Mouse (Mus musculus) midbrain, embryonic 15.5 days (tissue): ENCODE measurements around the gene Itpka. TPM values are rescaled to one million over a fixed set of nuclear protein-coding genes. Genes with fewer than 3 reads are reported as not detected.
A peak's percentile ranks its signal among the peaks of the same experiment; 100 is the strongest.

Source experiments
- ATAC-seq: fragments of 200-750 bp; cut with Nextera tagmentation; replicated peaks from 2 replicates; pipeline ENCODE4 v1.8.0; 2017; ENCODE audit warnings: moderate TSS enrichment
- H3K27ac ChIP-seq: fragments of 300-500 bp; sonication (generic); 2 replicates; pipeline ENCODE4 v1.5.1; 2015; ENCODE audit warnings: mild to moderate bottlenecking, inconsistent platforms
- H3K27me3 ChIP-seq: fragments of 300-500 bp; sonication (generic); replicated peaks from 2 replicates; pipeline ENCODE4 v1.6.1; 2015; ENCODE audit warnings: inconsistent platforms
- H3K36me3 ChIP-seq: fragments of 300-500 bp; sonication (generic); replicated peaks from 2 replicates; pipeline ENCODE4 v1.6.1; 2015; ENCODE audit warnings: inconsistent platforms
- H3K4me1 ChIP-seq: fragments of 300-500 bp; sonication (generic); 2 replicates; pipeline ENCODE4 v1.6.1; 2015; ENCODE audit warnings: inconsistent platforms
- H3K4me2 ChIP-seq: fragments of 300-500 bp; sonication (generic); 2 replicates; pipeline ENCODE4 v1.6.1; 2015; ENCODE audit warnings: inconsistent platforms, mild to moderate bottlenecking, moderate library complexity
- H3K4me3 ChIP-seq: fragments of 300-500 bp; sonication (generic); 2 replicates; pipeline ENCODE4 v1.5.1; 2015; ENCODE audit warnings: mild to moderate bottlenecking, inconsistent platforms
- H3K9ac ChIP-seq: fragments of 300-500 bp; sonication (generic); 2 replicates; pipeline ENCODE4 v1.6.1; 2015; ENCODE audit warnings: mild to moderate bottlenecking, inconsistent platforms
- H3K9me3 ChIP-seq: fragments of 300-500 bp; sonication (generic); 2 replicates; pipeline ENCODE4 v1.6.1; 2016; ENCODE audit warnings: inconsistent platforms
- WGBS: fragments of 180-500 bp; shearing (Covaris S2); methylation state at CpG from one replicate; pipeline ENCODE4 v1.1.7; 2015; ENCODE audit warnings: mixed read lengths; 5-methylcytosine and 5-hydroxymethylcytosine counted together
- polyA plus RNA-seq: library from polyadenylated mRNA; unstranded; fragments of >200 nt; fragmentation: Nextera tagmentation; extraction: Ambion mirVana; gene quantifications from 2 replicates; pipeline ENCODE4 v1.2.1, GENCODE M21; 2015

The Itpka gene
- polyA plus RNA-seq, 1 experiment from 2014 or later = 0.18 TPM

DNA sequence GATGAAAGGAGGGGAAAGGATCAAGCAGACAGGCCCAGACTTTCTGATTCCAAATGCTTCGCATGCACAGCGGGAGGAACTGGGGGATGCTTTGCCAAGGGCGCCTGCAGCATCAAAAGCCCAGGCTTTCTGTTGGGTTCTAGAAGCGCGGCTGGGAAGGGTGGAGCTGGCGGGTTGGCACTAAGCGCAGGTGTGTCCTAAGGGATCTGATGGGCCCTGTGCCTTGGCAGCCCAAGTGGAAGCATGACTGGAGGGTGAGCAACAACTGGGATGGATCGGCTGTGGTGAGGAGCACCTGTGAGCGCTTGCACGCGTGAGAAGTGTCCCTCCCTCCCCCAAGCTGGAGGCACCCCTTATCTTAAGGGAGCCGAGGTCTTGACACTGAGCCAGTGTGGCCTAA, 5.0 kb upstream of the Itpka start:
- H3K4me2 ChIP-seq = no peak overlapping the region
- 32% methylated on average over 12 of the region's 12 CpGs for WGBS
- no peak overlapping the region for H3K27ac ChIP-seq
- peaks cover 23% of the 10 kb centered on the region for H3K27me3 ChIP-seq
- no peaks in the 10 kb centered on the region for H3K9me3 ChIP-seq
- peaks cover 25% of the 10 kb centered on the region for H3K36me3 ChIP-seq
- peaks cover 8% of the 10 kb centered on the region for H3K4me1 ChIP-seq
- no peak overlapping the region for H3K4me3 ChIP-seq
- ATAC-seq = no peak
- no peak overlapping the region for H3K9ac ChIP-seq

DNA sequence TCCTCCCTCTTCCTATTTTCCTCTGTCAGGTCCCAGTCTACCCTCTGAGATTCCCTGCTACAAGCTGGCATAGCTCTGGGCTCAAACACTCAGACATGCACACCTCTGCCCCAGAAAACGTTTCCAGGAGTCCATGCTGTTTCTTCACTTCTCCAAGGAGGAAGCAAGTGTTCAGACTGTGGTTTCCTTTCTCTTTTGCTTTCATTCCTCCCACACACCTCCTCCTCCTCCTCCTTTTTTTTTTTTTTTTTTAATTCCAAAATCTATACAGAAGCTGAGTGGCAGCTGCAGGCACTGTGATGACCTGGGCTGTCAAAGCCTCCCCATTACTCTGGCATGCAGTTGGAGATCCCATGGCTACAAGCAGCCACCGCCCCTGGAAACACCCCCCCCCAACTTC, 1.6 kb upstream of the Itpka start:
- peaks cover 34% of the 10 kb centered on the region for H3K4me1 ChIP-seq
- no peak overlapping the region for H3K4me3 ChIP-seq
- WGBS = 20% methylated on average over 2 of the region's 2 CpGs
- peaks cover 57% of the 10 kb centered on the region for H3K27me3 ChIP-seq
- no peak overlapping the region for H3K27ac ChIP-seq
- H3K9ac ChIP-seq = no peak overlapping the region
- H3K9me3 ChIP-seq = no peaks in the 10 kb centered on the region
- H3K4me2 ChIP-seq = no peak overlapping the region
- no peak for ATAC-seq
- H3K36me3 ChIP-seq = 0 out of 2 replicates have a peak, but pooled peaks cover 2% of the 10 kb centered on the region

DNA sequence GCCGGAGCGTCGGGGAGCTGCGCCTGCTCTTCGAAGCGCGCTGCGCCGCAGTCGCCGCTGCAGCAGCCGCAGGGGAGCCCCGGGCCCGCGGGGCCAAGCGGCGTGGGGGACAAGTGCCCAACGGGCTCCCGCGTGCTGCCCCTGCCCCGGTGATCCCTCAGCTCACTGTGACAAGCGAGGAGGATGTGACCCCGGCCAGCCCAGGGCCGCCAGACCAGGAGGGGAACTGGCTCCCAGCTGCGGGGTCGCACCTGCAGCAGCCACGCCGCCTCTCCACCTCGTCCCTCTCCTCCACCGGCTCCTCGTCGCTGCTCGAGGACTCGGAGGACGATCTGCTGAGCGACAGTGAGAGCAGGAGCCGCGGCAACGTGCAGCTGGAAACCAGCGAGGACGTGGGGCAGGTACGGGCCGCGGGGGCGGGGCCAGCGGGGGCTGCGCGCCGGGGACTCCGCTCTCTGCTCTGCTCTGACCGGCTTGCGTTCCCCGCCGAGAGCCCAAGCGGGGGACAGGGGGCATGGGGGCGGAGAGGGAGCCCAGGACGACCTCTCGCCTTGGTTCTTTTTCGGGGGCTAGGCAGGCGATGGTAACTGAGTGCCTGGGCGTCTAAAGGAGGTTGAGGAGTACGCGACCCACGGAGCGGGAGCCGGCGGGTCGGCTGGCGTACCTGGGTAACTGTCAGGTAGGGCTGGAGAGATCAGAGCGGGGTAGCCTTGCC, 481 bp downstream of the Itpka start:
- Histone ChIP-seq H3K9ac (peak overlapping the region; percentile 32; the same call in 1 of the 2 replicates), H3K27me3 (peaks cover 55% of the 10 kb centered on the region), H3K9me3 (no peaks in the 10 kb centered on the region), H3K4me3 (peak overlapping the region; percentile 48), H3K27ac (no peak overlapping the region), H3K4me2 (peak overlapping the region; percentile 86), H3K4me1 (peaks cover 34% of the 10 kb centered on the region), H3K36me3 (no peaks in the 10 kb centered on the region)
- peak; percentile 48 for ATAC-seq
- under 1% methylated on average over 69 of the region's 70 CpGs for WGBS

DNA sequence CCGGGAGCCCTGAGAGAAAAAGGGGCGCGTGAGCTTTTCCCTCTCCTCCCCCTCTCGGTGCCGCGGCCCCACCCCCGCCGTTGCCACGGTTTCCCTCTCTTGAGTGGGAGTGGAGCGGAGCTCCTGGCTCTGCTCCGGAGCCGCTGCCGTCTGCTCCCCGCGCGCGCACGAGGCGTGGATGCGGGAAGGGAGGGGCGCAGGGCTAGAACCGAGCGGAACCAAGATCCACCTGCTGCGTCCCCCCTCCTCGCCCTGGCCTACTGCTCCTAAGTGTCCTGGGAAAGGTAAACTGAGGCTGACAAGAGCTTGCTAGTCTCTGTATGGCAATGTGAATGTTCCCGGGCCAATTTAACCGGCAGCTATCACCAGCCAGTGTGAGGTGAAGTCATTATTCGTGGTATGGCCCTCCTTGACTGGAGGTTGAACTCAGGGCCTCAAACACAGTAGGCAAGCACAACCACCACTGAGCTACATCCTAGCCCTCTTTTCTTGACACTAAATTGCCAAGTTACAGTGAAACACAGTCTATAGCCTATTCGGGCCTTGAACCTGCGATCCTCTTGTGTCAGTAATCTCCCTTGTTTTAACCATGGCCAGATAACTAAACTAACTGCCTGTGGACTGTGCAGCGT, 1.2 kb downstream of the Itpka start:
- ATAC-seq = 0 out of 2 replicates have a peak, but pooled peaks have one; percentile 18
- H3K27ac ChIP-seq = no peak overlapping the region
- no peaks in the 10 kb centered on the region for H3K36me3 ChIP-seq
- no peak overlapping the region; the same call in 1 of the 2 replicates for H3K9ac ChIP-seq
- H3K9me3 ChIP-seq = no peaks in the 10 kb centered on the region
- H3K4me1 ChIP-seq = peaks cover 34% of the 10 kb centered on the region
- H3K27me3 ChIP-seq = peaks cover 57% of the 10 kb centered on the region
- H3K4me2 ChIP-seq = peak overlapping the region; percentile 86
- WGBS = 7% methylated on average over 26 of the region's 31 CpGs
- peak overlapping the region; percentile 48 for H3K4me3 ChIP-seq

DNA sequence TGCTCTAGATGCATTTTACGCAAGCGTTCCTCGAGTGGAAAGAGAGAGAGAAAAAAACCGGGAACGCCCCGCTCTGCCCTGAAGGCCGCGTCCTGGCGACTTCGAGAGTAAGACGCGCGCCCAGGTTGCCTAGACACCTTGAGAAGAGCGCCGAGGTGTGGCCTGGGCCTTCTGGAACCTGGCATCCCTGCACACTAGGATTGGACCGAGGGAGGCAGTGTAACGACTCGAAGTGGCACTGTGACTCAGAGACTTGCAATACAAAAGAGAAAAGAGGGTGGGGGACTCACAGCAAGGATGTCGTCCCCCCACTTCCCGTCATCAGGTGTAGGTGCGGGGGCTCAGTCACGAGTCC, 1.6 kb downstream of the Itpka start:
- peaks cover 57% of the 10 kb centered on the region for H3K27me3 ChIP-seq
- no peak overlapping the region for H3K27ac ChIP-seq
- H3K9ac ChIP-seq = no peak overlapping the region
- H3K36me3 ChIP-seq = no peaks in the 10 kb centered on the region
- WGBS = 3% methylated on average over 22 of the region's 22 CpGs
- ATAC-seq = no peak
- peak overlapping the region; percentile 48; the same call in 1 of the 2 replicates for H3K4me3 ChIP-seq
- peaks cover 34% of the 10 kb centered on the region for H3K4me1 ChIP-seq
- no peaks in the 10 kb centered on the region for H3K9me3 ChIP-seq
- peak overlapping the region; percentile 33 for H3K4me2 ChIP-seq

DNA sequence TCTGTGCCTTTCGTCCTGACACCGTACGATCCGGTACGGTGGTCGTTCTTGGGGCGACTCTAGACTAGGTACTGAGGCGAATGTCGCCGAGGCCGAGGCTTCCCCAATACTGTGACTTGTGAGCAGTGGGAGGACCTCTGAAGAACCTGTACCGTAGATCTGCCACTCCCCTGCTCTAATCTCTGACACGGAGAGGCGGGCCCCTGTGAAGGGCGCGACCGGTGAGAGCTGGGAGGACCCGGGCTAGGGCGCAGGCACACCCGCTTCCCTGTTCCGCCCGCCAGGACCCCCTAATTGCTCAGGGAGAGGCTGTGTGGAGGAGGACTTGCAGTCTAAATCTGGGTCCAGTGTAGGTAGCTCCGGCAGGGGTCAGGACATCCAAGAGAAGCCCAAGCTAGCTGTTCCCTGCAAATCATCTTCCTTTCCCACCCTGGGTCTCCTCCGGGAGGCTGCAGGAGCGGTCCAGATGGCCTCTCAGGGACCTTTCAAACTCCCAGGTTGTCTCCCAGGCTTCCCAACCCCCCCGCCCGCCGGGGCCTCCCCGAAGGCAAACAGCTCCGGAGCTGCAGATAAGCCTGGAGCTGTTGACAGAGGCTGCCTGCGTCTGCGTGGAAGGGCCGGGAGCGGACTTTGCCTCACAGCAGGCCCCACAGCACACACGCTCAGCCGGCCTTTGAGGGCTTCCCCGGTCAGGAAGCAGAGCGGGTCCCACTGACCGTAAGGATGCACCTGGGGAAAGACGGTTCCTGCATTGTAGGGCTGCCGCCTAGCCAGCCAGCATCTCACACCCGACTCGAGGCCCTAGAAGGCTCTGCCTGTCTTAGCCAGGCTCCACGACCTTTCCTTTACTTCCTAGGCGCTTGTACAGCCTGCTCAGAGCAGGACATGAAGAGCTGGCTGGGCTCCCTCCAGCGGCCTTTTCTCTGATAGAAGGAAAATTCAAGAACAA, 2.3 kb downstream of the Itpka start:
- no peak overlapping the region for H3K27ac ChIP-seq
- peaks cover 60% of the 10 kb centered on the region for H3K27me3 ChIP-seq
- WGBS = 3% methylated on average over 46 of the region's 46 CpGs
- no peak for ATAC-seq
- H3K9me3 ChIP-seq = no peaks in the 10 kb centered on the region
- peaks cover 34% of the 10 kb centered on the region for H3K4me1 ChIP-seq
- H3K4me3 ChIP-seq = 0 out of 2 replicates have a peak overlapping the region, but pooled peaks have one; percentile 9
- H3K9ac ChIP-seq = no peak overlapping the region; the same call in 1 of the 2 replicates
- H3K36me3 ChIP-seq = no peaks in the 10 kb centered on the region
- peak overlapping the region; percentile 33 for H3K4me2 ChIP-seq

DNA sequence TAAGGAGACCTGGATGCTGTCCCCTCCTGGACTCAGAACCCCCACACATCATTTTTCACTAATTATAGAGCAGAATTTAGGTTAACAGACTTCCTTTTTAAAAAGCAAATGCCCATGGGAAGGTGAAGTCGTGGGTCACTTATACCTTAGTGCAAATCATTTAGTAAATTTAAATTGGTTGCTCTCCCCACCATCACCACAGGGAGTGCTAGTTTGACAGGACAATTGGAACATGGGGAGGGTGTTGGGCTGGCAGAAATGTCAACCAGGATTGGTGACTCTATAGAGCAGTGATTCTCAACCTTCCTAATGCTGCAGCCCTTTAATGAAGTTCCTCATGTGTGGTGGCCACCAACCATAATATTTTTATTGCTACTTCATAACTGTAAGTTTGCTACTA, 3.1 kb downstream of the Itpka start:
- Histone ChIP-seq H3K4me3 (no peak overlapping the region), H3K27ac (no peak overlapping the region), H3K27me3 (peaks cover 62% of the 10 kb centered on the region), H3K4me1 (peaks cover 34% of the 10 kb centered on the region), H3K9ac (no peak overlapping the region), H3K4me2 (no peak overlapping the region), H3K36me3 (no peaks in the 10 kb centered on the region), H3K9me3 (no peaks in the 10 kb centered on the region)
- 5% methylated on average over 1 of the region's 1 CpGs for WGBS
- no peak for ATAC-seq

DNA sequence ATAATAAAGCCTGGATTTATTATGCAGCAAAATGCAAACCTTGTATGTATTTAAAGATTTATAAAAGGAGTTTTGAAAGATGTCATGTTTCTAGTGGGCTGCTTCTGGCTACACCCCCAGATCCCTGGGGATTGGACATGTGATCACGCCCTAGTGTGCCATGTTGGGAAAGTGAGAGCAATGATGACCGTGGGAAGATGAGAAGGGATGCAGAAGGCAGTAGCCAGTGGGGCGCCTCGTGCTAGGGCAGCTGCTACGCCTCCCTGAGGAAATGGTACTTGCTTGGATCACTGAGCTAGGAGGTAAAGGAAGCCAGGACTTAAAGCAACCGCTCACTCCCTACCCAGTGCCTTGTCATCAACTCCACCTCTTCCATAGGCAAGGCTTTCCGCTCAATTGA, 5.4 kb downstream of the Itpka start:
- 83% methylated on average over 7 of the region's 7 CpGs for WGBS
- no peak overlapping the region for H3K9ac ChIP-seq
- no peaks in the 10 kb centered on the region for H3K9me3 ChIP-seq
- H3K27ac ChIP-seq = no peak overlapping the region
- no peak overlapping the region for H3K4me3 ChIP-seq
- peaks cover 47% of the 10 kb centered on the region for H3K27me3 ChIP-seq
- ATAC-seq = no peak
- peaks cover 21% of the 10 kb centered on the region for H3K4me1 ChIP-seq
- H3K36me3 ChIP-seq = no peaks in the 10 kb centered on the region
- no peak overlapping the region for H3K4me2 ChIP-seq

DNA sequence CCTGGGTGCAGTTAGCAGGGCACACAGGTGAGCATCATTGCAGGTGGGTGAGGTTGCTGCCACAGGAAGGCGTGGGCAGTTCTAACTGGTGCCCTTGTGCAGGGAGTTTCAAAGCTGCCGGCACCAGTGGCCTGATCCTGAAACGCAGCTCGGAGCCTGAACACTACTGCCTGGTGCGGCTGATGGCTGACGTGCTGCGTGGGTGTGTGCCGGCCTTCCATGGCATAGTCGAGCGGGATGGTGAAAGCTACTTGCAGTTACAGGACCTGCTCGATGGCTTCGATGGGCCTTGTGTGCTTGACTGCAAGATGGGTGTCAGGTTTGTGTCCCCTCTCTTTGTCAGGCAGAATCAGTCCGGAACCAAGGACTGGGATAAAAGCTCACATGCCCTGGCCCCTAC, 7.1 kb downstream of the Itpka start:
- H3K36me3 ChIP-seq = no peaks in the 10 kb centered on the region
- no peaks in the 10 kb centered on the region for H3K9me3 ChIP-seq
- no peak for ATAC-seq
- H3K9ac ChIP-seq = no peak overlapping the region
- H3K4me3 ChIP-seq = no peak overlapping the region
- H3K27ac ChIP-seq = no peak overlapping the region
- H3K27me3 ChIP-seq = peaks cover 29% of the 10 kb centered on the region
- WGBS = 77% methylated on average over 13 of the region's 13 CpGs
- peaks cover 9% of the 10 kb centered on the region for H3K4me1 ChIP-seq
- H3K4me2 ChIP-seq = no peak overlapping the region

DNA sequence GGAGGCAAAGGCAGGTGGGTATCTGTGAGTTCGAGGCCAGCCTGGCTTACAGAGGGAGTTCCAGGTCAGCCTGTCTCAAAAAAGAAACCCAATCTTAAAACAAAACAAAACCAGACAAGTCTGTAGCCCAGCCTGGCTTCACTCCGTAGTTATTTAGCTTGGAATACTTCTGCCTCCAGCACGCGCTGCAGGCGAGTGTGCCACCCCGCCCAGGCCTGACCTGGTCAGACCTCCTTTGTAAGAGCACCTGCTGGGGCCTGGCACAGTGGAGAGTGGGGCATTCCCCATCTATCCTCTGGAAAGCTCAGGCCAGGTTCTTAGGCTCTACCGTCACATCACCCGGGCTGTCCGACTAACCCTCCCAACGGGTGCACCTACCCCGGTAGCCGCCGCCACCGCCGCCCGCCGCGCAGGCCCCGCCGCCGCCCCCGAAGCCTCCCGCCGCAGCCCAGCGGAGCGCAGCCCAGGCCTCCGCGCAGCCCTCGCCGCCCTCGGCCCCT, 15.5 kb downstream of the Itpka start:
- H3K4me2 ChIP-seq = peak overlapping the region; percentile 98
- H3K36me3 ChIP-seq = no peaks in the 10 kb centered on the region
- ATAC-seq = peak; percentile 69
- peaks cover 38% of the 10 kb centered on the region for H3K27me3 ChIP-seq
- WGBS = 2% methylated on average over 22 of the region's 31 CpGs
- peaks cover 15% of the 10 kb centered on the region for H3K4me1 ChIP-seq
- peak overlapping the region; percentile 50 for H3K9ac ChIP-seq
- H3K9me3 ChIP-seq = no peaks in the 10 kb centered on the region
- H3K4me3 ChIP-seq = peak overlapping the region; percentile 67
- no peak overlapping the region for H3K27ac ChIP-seq

DNA sequence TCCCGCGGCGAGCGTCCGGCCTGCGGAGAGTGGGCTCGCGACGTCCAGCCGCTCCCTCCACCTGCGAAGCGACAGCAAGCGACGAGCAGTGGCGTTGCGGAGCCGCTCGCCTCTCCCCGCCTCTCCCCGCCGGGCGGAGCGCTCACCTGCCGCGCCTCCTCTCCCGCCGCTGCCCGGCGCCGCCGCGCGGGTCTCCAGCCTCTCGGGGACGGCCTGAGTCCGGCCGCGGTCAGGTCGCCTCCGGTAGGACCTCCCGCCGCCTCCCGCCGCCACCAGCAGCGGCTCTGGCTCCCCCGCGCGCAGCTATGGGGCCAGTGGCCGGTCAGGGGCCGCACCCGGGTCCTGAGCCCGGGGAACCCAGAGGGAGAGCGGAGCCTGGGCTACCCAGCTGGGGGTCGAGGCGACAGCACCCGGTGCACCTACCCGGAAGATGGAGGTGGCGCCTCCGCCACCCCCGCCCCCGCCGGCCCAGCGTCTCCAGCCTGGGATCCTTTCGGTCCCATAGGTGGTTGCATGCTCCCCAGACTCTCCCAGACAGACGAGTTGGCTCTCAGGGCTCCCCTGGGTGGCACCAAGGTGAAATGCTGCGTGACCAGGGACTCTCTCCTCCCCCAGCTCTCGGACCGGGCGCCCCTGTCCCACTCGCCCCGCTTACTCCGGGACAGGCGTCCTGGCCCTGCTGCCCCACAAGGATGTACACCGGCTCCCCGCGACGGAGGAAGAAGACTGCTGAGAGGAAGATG, 16.1 kb downstream of the Itpka start:
- Histone ChIP-seq H3K4me2 (peak overlapping the region; percentile 98), H3K9me3 (no peaks in the 10 kb centered on the region), H3K27ac (no peak overlapping the region), H3K4me1 (peaks cover 15% of the 10 kb centered on the region), H3K27me3 (peaks cover 38% of the 10 kb centered on the region), H3K36me3 (no peaks in the 10 kb centered on the region), H3K9ac (peak overlapping the region; percentile 50), H3K4me3 (peak overlapping the region; percentile 67)
- peak; percentile 65 for ATAC-seq
- under 1% methylated on average over 69 of the region's 77 CpGs for WGBS
